Mouse (Mus musculus) stomach, postnatal 0 days (tissue): ENCODE measurements at regions not wholly inside any gene's neighbourhood (a gene's known extent, or its start where the extent isn't known, plus 50 kb on each side); places are given as distances from the start of the nearest gene placed in this dataset.

Source experiments
- ATAC-seq: fragments of 200-750 bp; cut with Nextera tagmentation; 2 replicates; pipeline ENCODE4 v1.8.0; 2017; ENCODE audit not compliant: low FRiP score, low TSS enrichment
- DNase-seq: peaks from one replicate; pipeline ENCODE4 v3.0.0-alpha.2; 2016; ENCODE audit warnings: low spot score
- H3K27ac ChIP-seq: fragments of 300-500 bp; sonication (generic); replicated peaks from 2 replicates; pipeline ENCODE4 v1.5.1; 2014; ENCODE audit warnings: mild to moderate bottlenecking, control low read depth
- H3K27me3 ChIP-seq: fragments of 300-500 bp; sonication (generic); 2 replicates; pipeline ENCODE4 v1.6.1; 2014; ENCODE audit warnings: low read length; ENCODE audit not compliant: control insufficient read depth, insufficient read depth
- H3K36me3 ChIP-seq: fragments of 300-500 bp; sonication (generic); 2 replicates; pipeline ENCODE4 v1.6.1; 2014; ENCODE audit warnings: low read length, mixed read lengths; ENCODE audit not compliant: control insufficient read depth, insufficient read depth
- H3K4me1 ChIP-seq: fragments of 300-500 bp; sonication (generic); replicated peaks from 2 replicates; pipeline ENCODE4 v1.6.1; 2014; ENCODE audit warnings: antibody characterized with exemption; ENCODE audit not compliant: control insufficient read depth, insufficient read depth
- H3K4me2 ChIP-seq: fragments of 300-500 bp; sonication (generic); replicated peaks from 2 replicates; pipeline ENCODE4 v1.6.1; 2014; ENCODE audit warnings: low read depth, mild to moderate bottlenecking, control low read depth, moderate library complexity
- H3K4me3 ChIP-seq: fragments of 300-500 bp; sonication (generic); 2 replicates; pipeline ENCODE4 v1.5.1; 2014; ENCODE audit warnings: low read depth, low read length, control low read depth
- H3K9ac ChIP-seq: fragments of 300-500 bp; sonication (generic); 2 replicates; pipeline ENCODE4 v1.6.1; 2014; ENCODE audit warnings: mild to moderate bottlenecking, low read length, control low read depth, mixed read lengths
- H3K9me3 ChIP-seq: fragments of 300-500 bp; sonication (generic); 2 replicates; pipeline ENCODE4 v1.6.1; 2016; ENCODE audit warnings: low read length; ENCODE audit not compliant: control insufficient read depth
- CTCF ChIP-seq: IDR thresholded peaks from 2 replicates; pipeline ENCODE4 v1.5.1; 2016; ENCODE audit warnings: antibody characterized with exemption, low read depth, mild to moderate bottlenecking, moderate library complexity
- EP300 ChIP-seq: optimal IDR thresholded peaks from 2 replicates; pipeline ENCODE3; 2016; ENCODE audit warnings: antibody characterized with exemption
- WGBS: fragments of 180-500 bp; shearing (Covaris S2); extraction: QIAGEN DNeasy Blood & Tissue Kit; methylation state at CpG from one replicate; pipeline ENCODE4 v1.1.7; 2014; 5-methylcytosine and 5-hydroxymethylcytosine counted together

DNA sequence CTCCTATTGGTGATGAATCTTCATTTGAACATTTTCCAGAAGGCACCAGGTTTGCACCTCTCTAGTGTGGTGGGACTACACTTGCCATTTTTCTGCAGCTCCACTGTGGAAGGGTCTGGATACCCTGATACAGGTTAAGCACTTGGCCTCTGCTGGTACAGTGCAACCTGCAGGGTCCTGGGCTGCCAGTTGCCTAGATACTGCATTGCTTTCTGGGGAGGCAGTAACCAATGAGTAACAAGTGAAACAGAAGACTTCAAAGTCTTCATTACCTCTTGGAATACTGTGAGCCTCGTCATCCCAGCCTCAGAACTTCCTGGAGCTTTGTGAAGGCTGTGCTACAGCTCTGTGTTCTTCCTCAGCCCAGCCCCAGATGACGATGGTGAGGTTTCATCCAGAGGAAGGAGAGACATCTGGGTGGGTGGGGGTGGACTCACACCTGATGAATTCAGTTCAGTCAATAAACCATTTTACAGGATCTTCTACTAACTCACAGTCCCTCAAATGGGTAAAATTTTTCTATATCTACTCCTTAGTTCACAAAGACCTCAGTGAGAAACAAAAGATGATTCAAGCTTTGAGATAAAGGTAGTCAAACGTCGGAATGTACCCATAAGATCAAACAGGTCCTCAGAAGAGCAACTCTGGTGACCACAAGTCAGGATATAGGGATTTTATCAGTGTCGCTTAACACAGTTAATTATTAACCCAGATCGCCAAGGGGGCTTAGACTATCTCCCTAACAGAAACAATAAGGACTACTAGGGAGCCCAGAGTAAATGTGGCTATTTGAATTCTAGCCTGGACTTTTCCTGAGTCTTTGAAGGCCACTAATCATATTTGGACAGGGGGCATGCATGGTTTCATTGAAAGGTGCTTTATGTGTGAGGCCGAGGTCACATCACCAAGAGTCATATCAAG is 92.1 kb upstream of the Plekhg1 start:
- no peak for ATAC-seq
- TF ChIP-seq EP300, result no peak
- TF ChIP-seq CTCF, result no peak
- WGBS, result 54% methylated on average over 7 of the region's 7 CpGs
- H3K27ac ChIP-seq, result no peak overlapping the region
- no peaks in the 10 kb centered on the region for H3K36me3 ChIP-seq
- no peak for DNase-seq
- H3K4me2 ChIP-seq, result no peak overlapping the region
- H3K27me3 ChIP-seq, result no peaks in the 10 kb centered on the region
- no peak overlapping the region for H3K4me3 ChIP-seq
- no peaks in the 10 kb centered on the region for H3K4me1 ChIP-seq
- H3K9ac ChIP-seq, result no peak overlapping the region
- no peaks in the 10 kb centered on the region for H3K9me3 ChIP-seq

DNA sequence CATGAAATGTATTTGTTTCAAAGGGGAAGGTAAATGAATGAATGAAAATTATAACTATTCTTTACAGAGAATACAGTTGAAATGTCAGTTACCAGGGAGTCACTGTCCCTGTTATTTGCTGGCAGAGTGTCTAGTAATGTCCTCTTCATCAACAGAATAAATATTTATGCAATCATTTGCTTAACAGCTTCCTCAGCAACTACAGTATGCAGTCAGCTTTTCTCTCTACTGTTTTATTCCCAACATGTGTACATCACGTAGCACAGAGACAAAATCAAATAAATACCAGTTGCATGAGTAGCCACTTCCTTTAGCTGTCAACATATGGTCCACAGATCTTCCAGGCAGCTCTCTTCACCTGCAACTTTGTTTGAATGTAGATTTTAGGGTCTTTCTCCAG is 90.2 kb upstream of the Plekhg1 start:
- no peak overlapping the region for H3K4me2 ChIP-seq
- 59% methylated on average over 1 of the region's 1 CpGs for WGBS
- no peaks in the 10 kb centered on the region for H3K4me1 ChIP-seq
- no peak overlapping the region for H3K9ac ChIP-seq
- H3K9me3 ChIP-seq, result no peaks in the 10 kb centered on the region
- no peaks in the 10 kb centered on the region for H3K27me3 ChIP-seq
- no peak overlapping the region for H3K4me3 ChIP-seq
- no peak for ATAC-seq
- TF ChIP-seq CTCF (no peak), EP300 (no peak)
- H3K27ac ChIP-seq, result no peak overlapping the region
- no peak for DNase-seq
- H3K36me3 ChIP-seq, result no peaks in the 10 kb centered on the region

DNA sequence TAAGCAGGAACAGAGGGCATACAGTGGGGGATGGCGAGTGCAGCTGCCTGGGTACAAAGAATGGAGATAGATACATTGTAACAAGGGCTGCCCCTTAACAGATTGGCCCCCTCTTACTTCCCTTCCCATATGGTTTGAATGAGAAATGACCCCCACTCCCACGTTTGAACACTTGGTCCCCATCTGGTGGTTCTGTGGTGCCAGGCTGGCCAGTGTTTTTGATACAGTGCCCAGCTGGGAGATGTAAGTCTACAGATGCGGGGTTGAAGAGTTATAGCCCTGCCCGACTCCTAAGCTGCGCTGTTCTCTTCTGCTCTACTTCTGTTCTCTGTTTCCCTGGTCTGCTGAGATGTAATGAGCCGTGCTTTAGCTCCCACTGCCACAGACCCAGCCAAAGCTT is 89.6 kb upstream of the Plekhg1 start:
- no peak overlapping the region for H3K4me2 ChIP-seq
- no peak for TF ChIP-seq CTCF
- no peak for TF ChIP-seq EP300
- no peaks in the 10 kb centered on the region for H3K27me3 ChIP-seq
- H3K36me3 ChIP-seq, result no peaks in the 10 kb centered on the region
- ATAC-seq (no peak), DNase-seq (no peak)
- 78% methylated on average over 6 of the region's 6 CpGs for WGBS
- H3K27ac ChIP-seq, result no peak overlapping the region
- H3K4me1 ChIP-seq, result no peaks in the 10 kb centered on the region
- H3K4me3 ChIP-seq, result no peak overlapping the region
- no peak overlapping the region for H3K9ac ChIP-seq
- H3K9me3 ChIP-seq, result no peaks in the 10 kb centered on the region

DNA sequence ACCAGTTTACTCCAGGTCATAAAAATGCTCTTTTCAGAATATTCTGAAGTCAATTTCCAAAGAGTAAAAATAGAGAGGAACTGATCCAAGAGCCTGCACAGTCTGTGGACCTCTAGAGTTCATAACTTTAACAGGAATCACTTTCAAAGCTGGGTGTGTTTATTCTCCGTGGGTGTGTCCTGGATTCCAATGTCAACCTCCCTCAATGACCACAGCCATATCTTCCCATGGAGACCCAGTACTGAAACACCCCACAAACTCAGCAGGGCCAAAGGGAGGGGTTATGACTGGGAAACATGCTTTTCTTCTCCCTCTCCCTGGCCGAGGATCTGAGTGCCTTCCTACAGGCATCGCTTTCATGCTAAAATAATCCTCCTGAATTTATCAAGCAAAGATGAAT is 87.6 kb upstream of the Plekhg1 start:
- H3K9ac ChIP-seq, result no peak overlapping the region
- H3K36me3 ChIP-seq, result no peaks in the 10 kb centered on the region
- DNase-seq (no peak), ATAC-seq (no peak)
- H3K4me1 ChIP-seq, result no peaks in the 10 kb centered on the region
- H3K4me2 ChIP-seq, result no peak overlapping the region
- H3K27ac ChIP-seq, result no peak overlapping the region
- no peak overlapping the region for H3K4me3 ChIP-seq
- H3K9me3 ChIP-seq, result no peaks in the 10 kb centered on the region
- H3K27me3 ChIP-seq, result no peaks in the 10 kb centered on the region
- 39% methylated on average over 3 of the region's 3 CpGs for WGBS
- TF ChIP-seq EP300 (no peak), CTCF (no peak)

DNA sequence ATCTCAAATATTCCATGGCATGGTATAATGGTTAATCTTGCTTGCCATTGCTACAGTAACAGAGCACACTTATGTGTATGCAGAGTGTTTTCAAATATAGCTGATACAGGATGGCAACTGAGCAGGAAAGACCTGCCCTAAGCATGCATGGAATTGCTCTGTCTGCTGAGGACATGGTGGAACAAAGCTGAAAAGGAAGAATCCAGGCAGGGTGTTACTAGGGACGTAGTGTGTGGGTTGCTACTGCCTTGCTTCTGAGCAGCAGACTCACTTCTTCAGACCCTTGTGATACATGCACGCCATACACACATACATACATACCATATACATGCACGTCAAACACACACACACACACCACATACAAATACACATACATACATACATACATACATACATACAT is 84.1 kb upstream of the Plekhg1 start:
- Histone ChIP-seq H3K4me2 (no peak overlapping the region), H3K36me3 (no peaks in the 10 kb centered on the region), H3K4me3 (no peak overlapping the region), H3K4me1 (no peaks in the 10 kb centered on the region), H3K9ac (no peak overlapping the region), H3K27ac (no peak overlapping the region), H3K27me3 (no peaks in the 10 kb centered on the region), H3K9me3 (no peaks in the 10 kb centered on the region)
- TF ChIP-seq EP300, result no peak
- TF ChIP-seq CTCF, result no peak
- DNase-seq (no peak), ATAC-seq (no peak)
- WGBS, result 97% methylated on average over 3 of the region's 3 CpGs

DNA sequence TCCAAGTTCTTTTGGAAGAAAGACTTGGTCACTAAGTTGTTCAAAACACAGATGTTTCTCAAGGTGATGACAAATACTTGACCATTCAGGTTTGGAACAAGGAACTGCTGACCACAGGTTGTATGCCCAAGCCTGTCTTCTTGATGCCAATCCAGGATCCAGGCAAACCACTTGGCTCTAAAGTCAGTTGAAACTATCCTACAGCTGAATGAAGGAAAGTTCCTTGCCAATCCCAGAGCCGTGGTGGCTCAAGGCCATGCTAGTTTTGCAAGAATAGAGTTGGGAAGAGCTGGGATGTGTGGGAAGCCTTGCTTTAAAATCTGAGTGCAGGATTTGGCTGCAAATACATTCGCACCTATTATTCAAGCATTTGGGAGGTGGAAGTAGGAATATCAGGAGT is 78.0 kb upstream of the Plekhg1 start:
- Histone ChIP-seq H3K9me3 (no peaks in the 10 kb centered on the region), H3K36me3 (no peaks in the 10 kb centered on the region), H3K4me1 (no peaks in the 10 kb centered on the region), H3K27me3 (no peaks in the 10 kb centered on the region), H3K4me2 (no peak overlapping the region), H3K9ac (no peak overlapping the region), H3K4me3 (no peak overlapping the region), H3K27ac (no peak overlapping the region)
- no peak for DNase-seq
- WGBS, result 79% methylated on average over 2 of the region's 2 CpGs
- no peak for ATAC-seq
- TF ChIP-seq EP300, result no peak
